Mouse (Mus musculus): ENCODE data around the gene Rp9.
"Not testable (repeated sequence)": the region's sequence is repeated elsewhere in the genome, so short reads cannot be mapped to it uniquely, and the experiment has no call there.

The Rp9 gene

DNA sequence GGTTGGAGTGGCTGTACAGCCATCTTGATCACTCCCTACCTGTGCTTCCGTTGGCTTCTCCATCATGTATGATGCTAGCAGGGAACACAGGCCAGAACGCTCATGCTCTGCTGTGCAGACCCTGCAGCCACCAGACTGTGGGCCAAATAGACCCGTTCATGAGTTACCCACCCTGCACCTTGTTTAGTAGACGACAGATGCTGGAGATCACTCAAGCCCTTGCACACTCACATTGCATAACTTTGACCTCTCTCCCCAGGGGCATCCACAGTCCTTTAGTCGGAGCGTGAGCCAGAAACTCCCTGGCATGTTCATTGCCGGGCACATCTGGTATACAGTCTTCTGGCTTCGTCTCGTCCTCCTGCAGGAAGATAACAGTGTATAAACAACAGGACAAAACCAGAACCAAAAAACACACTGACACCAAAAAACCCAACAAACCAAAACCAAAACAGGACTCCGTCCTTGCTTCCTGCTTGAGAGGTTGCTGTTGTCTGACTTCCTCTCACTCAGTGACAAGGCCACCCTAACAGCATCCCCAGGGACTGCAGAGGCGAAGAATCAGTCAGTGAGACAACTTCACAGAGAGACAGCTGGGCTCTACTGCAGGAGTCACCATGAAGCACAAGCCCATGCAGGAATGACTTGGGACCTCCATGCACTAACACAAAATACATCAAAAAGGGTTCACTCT, 12.3 kb downstream of the Rp9 start:
- DNase-seq (ENCODE audit: low spot score): no peak

DNA sequence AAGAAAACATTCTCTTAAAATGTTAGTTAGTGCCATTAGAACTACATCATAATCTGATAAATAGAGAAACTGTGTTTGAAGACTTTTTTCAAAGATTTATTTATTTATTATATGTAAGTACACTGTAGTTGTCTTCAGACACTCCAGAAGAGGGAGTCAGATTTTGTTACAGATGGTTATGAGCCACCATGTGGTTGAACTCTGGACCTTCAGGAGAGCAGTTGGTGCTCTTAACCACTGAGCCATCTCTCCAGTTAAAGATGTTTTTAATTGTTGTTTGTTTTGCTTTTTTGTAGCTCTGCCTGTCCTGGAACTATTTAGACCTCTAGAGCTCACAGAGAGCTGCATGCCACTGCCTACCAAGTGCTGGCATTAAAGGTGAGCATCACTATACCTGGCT, 14.5 kb downstream of the Rp9 start:
- no peak for DNase-seq (ENCODE audit: low spot score)

DNA sequence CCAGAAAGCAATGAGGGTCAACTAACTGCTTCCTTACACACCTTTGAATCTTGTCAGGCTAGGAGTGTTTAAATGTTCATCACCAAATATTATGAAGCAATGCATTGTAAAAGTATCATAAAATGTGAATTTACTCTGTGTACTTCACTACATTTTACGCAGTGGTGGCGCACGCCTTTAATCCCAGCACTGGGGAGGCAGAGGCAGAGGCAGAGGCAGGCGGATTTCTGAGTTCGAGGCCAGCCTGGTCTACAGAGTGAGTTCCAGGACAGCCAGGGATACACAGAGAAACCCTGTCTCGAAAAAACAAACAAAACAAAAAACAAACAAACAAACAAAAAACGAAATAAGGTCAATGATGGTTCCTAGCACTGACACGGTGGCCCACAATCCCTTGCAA, 15.6 kb downstream of the Rp9 start, which contains the start of gene Gm17545:
Gene Gm17545 (plus strand): TSS at position 301 of the 400 bp plus-strand sequence.
- not testable (repeated sequence) for DNase-seq (ENCODE audit: low spot score)

DNA sequence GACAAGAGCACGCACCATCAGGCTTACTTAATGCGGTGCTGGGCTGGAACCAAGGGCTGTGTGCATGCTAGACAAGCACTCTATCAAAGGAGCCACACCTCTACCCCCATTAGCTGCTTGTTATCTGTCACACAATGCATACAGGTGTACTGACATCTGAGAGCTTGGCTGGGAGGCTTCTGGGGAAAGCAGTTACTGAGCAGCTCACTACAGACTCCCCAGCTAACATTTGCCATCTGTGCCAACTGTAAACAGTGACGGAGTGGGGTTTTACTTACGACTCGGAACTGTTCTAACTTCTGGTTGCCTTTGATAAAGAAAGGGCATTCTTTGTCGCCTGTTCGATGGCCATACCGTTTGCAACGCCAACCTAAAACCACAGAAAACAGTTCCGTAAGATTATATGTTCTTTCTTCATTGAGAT, 16.0 kb downstream of the Rp9 start:
- DNase-seq (ENCODE audit: low spot score): no peak

DNA sequence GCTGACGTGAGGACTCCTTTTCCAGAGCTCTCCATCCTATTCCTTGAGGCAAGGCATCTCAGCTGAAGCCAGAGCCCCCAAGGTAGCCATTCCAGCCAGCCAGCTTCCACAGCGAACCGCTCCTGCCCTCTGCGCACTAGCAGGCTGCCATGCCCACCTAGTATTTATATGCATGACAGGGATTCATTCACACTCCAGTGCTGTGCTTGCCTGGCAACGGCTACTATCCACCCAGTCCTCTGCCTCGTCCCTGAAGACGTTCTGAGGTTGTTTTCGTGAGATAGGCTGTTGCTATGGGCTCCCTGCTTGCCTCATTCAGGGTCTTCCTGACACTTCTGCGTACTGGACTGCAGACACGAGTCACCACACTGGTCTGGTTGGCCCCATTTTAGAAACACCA, 16.8 kb downstream of the Rp9 start:
- DNase-seq (ENCODE audit: low spot score): no peak

DNA sequence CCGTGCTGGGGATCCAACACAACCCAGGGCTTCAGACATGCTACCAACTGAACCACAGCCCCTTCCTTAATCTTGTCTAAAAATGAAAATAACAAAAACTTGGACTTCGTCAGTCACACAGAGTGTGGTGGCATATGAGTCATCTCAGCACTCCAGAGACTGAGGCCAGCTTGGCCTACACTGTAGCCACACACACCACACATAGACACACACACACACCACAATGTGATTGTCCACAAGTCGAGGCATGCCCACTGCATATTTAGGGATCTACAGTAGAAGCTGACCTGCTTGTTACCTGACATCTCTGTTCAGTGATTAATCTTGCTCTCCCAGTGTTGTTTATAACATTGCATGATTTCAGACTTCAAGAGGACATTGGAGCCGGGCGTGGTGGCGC, 20.3 kb downstream of the Rp9 start:
- DNase-seq (ENCODE audit: low spot score): no peak

DNA sequence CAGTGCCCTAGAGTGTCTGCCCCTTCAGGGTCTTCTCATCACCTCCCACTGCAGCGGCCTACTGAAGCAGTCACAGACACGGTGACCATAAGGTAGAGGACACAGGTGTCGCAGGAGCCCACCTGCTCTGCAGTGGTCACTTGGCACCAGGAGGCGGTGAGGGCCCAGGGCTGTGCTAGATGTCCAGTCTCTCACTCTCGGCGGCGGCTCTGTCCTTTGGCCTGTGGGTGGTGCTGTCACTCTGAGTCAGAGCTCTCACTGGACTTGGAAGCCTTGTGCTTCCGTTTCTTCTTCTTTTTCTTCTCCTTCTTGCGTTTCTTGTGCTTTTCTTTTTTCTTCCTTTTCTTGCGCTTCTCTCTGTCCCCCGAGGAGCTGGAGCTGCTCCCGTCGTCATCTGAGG, 21.1 kb downstream of the Rp9 start:
- DNase-seq (ENCODE audit: low spot score): no peak

DNA sequence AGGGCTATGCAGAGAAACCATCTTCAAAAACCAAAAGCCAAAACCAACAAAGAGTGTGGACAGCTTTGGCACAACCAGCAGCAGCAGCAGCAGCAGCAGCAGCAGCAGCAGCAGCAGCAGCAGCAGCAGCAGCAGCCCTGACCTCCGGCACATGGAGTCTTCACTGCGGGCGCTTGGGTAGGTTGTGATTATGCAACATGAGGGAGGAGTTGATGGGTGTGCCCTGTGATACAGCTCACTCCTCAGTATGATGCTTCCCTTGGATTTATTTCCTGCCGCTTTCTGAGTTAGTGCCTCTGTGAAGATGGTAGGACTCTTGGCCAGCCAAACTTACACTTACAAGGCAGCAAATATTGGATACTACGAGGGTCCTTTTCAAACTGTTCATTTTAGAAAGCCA, 22.3 kb downstream of the Rp9 start:
- no peak for DNase-seq (ENCODE audit: low spot score)

DNA sequence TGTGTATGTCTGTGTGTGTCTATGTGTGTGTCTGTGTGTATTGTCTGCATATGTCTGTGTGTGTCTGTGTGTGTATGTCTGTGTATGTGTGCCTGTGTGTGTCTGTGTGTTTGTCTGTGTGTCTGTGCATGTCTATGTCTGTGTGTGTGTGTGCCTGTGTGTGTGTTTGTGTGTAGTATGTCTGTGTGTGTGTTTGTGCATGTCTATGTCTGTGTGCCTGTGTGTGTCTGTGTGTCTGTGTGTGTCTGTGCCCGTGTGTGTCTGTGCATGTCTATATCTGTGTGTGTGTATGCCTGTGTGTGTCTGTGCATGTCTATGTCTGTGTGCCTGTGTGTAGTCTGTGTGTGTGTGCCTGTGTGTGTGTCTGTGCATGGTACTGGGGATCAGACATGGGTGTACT, 24.4 kb downstream of the Rp9 start:
- DNase-seq (ENCODE audit: low spot score): no peak

DNA sequence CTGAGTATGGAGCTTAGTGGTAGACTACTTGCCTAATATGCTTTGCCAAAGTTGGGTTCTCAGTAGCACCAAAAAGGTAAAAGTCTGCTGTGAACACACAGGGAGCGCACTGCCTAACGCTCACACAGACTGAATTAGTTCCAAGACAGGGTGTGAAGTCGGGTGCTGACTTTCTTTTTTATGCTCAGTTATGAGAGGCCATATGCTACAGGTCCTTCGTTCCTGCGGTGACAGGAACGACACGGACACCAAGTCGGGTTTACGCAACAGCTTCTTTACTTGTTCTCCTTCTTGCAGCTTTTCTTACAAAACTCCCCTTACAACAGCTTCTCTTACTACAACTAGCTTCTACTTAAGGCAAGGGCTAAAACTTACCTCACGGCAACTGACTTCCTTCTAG, 26.4 kb downstream of the Rp9 start:
- no peak for DNase-seq (ENCODE audit: low spot score)

DNA sequence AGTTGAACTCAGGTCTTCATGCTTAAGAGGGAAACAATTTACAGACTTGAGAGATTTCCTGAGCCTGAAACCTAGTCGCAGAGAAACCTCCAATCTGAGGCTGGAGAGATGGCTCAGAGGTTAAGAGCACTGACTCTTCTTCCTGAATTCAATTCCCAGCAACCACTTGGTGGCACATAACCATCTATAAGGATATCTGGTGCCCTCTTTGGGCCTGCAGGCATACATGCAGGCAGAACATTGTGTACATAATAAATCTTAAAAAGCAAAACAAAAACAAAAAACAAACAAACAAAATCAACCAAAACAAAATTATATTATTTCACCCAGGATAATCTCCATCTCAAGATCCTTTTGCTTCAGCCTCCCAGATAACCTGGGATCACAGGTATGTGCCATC, 30.7 kb downstream of the Rp9 start:
- DNase-seq (ENCODE audit: low spot score): no peak

DNA sequence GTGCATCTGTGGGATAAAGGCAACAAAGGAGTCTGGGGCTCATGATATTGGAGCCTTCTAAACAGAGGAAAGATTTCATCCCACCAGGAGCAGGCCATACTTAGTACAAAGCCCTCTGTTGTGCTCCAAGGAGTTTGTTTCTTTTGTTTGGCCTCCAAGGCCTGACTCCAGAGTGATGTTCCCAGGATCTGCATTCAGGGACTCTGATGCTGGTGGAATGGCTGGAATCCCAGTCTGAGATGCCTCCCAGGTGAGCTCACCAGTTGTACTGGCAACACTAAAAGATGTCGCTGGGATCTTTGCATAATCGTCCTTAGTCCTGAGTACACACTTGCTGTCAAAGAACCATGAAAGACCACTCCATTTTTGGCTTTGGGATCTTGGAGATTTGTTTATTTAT, 35.4 kb downstream of the Rp9 start:
- no peak for DNase-seq (ENCODE audit: low spot score)

DNA sequence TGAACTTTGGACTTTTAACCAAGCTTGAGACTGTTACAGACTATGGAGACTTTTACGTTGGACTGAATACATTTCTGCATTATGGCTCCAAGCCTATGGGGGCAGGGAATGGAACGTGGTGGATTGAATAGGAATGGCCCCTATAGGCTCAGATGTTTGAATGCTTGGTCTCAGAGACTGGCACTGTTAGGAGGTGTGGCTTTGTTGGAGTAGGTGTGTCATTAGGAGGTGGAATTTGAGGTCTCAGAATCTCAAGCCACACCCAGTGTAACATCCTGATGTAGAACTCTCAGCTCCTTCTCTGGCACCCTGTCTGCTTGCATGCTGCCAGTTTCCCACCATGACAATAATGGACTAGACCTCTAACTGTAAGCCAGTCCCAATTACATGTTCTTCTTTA, 36.3 kb downstream of the Rp9 start:
- DNase-seq (ENCODE audit: low spot score): no peak

DNA sequence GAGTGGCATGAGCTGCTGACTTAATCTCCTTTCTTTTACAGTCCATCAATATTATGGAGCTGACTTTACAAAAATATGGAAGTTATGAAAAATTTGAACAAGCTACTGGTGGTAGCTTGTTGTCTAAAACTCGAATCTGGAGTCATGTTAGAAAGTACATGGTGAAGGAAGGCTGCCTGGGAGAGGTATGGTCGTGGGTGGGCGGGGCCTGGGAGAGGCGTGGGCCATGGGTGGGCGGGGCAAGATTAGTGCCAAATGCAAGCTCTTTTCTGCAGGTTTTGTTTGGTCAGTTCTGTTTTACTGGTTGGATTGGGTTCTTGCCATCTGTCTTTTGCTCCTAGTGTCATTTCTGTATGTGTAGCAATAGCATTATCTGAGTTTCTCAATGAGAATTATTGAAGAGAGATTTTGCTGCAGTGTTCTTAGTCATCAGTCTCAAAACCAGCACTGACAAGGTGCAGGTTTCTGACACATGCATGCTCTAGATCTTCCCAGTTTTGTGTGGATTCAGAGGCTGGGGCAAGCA, 39.2 kb downstream of the Rp9 start:
- DNase-seq (ENCODE audit: low spot score): peak; percentile 22

DNA sequence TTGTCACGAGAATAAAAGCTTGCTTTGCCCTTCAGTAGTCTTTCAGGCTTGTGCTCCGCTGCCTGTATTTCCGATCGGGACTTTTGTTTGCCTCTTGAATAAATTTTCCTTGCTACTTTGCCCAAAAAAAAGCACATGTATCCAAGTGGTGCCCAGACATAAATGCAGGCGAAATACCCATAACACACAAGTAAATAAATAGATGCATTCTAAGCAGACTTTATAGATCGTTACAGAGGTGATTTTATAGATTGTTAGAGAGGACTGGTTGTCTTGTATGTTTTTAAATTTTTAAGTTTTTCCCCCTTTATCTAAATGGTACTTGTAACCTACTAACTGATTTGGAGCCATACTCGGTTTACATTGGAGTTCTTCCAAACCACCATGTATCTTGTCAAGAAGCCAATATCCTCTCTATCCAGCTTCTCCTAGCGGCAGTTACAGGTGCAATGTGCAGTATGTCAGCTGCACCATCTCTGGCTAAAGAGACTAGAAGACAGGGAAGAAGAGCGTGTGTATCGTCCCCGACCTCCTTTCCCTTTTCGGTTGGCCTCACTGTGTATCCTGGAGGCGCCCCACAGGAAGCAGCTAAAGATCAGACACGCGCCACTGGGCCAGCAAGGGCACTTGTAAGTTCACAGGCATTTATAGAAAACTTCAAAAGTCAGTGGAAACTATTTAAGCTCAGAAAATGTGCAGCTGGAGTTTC, 39.9 kb downstream of the Rp9 start:
- no peak for DNase-seq (ENCODE audit: low spot score)

DNA sequence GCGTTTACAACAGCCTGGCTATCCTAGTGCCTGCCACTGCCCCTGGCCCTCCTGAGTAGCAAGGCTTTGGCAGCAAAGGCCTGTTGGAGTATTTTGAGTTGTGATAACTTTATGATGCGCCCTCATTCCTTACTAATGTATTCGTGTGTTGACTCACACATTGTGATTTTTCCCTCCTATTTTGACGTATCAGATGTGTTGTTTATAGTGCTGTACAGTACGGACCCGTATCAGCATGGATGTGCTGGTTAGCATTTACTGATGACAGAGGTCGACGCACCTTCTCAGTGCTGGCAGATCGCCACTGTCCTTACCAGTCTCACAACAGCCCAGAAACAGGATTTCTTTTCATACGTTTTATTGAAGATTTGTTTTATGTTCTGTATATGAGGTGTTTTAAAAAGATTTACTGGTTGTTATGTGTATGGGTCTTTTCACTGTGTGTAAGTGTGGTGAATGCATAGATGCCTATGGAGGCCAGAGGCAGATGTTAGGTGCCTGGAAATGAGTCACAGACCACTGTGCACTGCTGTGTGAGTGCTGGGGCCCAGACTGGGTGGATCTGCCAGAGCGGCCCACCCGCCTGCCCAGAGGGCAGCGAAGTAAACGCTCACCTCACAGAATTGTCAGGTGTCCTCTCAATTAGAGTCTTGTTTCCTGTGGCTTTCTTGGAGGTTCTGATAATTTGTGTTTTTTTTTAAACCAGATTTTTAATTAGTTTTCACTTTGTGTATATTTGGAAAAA, 40.7 kb downstream of the Rp9 start:
- no peak for DNase-seq (ENCODE audit: low spot score)

DNA sequence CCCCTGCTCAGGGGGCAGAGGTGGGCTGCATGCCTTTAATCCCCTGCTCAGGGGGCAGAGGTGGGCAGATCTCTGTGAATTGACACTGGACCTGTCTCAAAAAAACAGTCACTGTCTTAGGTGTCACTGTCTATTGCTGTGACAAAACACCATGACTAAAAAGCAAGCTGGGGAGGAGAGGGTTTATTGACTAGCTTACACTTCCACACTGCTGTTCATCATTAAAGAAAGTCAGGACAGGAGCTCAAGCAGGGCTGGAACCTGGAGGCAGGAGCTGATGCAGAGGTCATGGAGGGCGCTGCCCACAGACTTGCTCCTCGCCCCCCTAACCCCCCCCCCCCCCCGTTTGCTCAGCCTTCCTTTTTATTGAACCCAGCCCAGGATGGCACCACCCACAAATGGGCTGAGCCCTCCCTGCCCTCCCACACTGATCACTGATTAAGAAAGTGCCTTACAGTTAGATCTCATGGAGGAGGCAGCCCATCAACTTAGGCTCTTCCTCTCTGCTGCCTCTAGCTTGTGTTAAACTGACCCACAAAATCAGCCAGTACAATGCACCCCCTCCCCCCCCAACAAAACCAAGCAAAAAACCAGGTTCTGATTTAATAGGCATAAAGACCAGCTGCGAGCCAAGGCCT, 41.4 kb downstream of the Rp9 start:
- no peak for DNase-seq (ENCODE audit: low spot score)

DNA sequence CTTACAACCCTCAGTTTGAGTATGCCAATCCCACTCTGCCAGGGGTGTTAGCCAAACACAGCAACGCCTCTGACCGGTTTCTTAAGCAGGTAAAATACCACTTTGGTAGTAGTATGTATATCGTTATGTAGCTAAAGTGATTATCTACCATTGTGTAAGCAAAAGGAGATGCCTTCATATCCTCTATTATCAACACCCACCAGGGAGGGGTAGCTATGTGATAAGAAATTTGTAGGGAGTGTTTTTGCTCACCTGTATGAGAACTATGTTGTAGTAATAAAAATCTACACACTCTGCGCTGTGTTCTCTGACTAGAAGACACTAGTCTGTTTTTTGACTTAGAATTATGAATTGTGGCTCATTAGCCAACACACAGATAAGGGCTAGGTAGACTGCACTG, 44.8 kb downstream of the Rp9 start:
- DNase-seq (ENCODE audit: low spot score): no peak

DNA sequence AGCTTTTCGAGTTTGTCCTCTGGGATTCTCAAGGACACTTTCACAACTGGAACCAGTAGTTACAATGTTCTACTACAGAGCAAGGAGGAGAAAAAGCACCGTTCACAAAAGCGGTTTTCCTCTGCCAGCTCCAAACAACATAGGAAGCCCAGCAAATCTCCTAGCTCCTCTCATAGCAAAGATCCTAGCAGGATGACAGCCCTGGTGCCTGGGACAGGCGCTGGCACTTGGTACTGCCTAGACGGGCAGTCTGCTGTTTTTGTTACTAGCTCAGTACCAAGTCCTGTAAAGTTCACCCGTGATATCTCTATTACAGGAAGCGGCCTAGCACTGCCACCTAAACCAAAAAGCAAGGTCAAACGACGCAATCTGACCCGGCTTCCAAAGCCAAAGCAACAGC, 45.3 kb downstream of the Rp9 start:
- no peak for DNase-seq (ENCODE audit: low spot score)

DNA sequence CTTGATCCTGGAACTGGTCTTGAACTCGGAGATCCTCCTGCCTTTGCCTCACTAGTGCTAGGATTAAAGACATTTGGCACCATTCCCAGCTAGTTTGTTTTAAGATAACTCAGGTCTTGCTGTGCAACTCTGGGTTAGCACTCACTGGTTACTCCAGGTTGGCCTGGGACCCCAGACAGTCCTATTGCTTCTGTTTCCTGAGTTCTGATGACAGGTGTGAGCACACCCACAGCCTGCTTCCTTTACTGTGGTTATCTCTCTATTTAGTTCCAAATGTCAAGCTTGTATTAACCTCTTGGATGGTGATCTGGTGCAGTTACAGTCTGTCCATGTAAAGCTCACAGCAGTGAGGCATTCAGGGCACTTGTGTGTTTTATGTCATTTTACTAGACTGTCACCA, 46.0 kb downstream of the Rp9 start:
- no peak for DNase-seq (ENCODE audit: low spot score)

DNA sequence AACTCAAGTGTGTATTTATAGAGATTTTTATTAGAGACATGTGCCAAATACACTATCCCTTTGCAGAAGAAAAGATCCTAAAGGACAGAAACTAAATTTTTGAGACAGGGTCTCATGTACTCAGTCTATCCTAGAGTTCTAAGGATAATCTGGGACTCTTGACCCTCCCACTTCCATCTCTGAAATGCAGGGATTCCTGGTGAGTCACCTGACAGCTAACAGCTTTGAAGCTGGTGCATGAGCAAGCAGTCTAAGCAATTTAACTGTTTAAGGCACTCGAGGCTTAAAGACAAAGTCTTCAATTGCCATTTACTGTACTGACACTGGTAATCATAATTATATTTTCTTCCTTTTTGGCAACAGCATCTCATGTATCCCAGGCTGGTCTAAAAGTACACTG, 47.0 kb downstream of the Rp9 start:
- no peak for DNase-seq (ENCODE audit: low spot score)

DNA sequence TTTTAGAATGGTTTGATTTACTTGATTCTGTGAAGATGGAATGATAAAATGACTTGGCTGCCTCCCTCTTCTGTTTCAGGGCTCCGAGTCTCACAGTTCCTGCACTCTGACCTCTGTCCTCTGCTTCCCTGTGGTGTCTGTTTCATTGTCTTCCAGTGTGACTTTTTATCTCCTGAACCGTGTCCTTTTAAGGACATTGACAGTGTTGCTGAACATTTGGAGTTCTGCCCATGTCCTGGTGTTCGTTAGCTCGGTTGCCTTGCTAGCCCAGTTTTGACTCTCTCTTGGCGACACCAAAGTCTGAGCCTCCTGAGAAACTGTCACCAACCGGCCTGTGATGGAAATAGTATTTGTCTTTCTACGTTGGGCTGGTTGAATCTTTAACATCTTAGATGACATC, 49.1 kb downstream of the Rp9 start:
- DNase-seq (ENCODE audit: low spot score): peak; percentile 45

DNA sequence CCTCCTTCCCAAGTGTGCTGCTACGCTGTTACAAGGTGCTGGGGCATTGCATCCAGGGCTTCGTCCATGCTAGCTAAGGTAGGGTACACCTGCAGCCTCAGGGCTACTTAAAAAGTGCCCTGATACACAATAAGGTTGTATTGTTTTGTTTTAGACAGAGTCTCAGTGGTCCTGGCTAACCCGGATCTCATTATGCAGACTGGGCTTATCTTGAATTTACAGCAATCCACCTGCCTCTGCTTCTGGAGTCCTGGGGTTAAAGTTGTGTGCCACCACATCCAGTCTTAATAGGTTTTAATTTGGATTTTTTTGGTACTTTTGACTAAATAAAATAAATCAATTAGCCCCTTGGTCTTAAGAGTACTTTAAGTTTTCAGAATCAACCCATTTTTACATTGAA, 49.7 kb downstream of the Rp9 start:
- no peak for DNase-seq (ENCODE audit: low spot score)
